Mouse (Mus musculus) spleen, postnatal 4 days (tissue): Measurements from ENCODE around the gene Mrpl22.
"Not testable (repeated sequence)": the region's sequence is repeated elsewhere in the genome, so short reads cannot be mapped to it uniquely, and the experiment has no call there.

Source experiments
- DNase-seq, 2 experiments: peaks; one replicate each; pipeline ENCODE4 v3.0.0; 2022; ENCODE audit warnings: low spot score in 2 of 2

Gene Mrpl22

DNA sequence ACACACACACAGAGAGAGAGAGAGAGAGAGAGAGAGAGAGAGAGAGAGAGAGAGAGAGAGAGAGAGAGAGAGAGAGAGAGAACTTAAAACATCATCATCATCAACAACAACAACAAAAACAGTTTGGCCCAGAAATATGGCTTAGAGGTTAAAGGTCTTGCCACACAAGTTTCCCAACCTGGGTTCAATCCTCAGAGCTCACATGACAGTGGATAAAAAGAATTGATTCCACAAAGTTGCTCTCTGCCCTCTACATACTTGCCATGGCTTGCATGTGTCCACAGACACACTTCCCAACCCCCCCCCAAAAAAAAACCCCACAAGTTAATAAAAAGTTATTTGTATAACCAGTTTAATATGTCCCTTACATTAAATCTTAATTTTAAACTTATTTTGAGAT, 55.0 kb downstream of the Mrpl22 start:
- DNase-seq: no peak

- DNase-seq: not testable (repeated sequence)
These were observed 56.6 kb downstream of the Mrpl22 start for GRCm38 (mm10) chr11:58228021-58228420.
